Mouse (Mus musculus) forebrain, postnatal 0 days (tissue): ENCODE results near the gene 3110040M04Rik. TPM values are rescaled to one million over a fixed set of nuclear protein-coding genes. Genes with fewer than 3 reads are reported as not detected.

Source experiments
- ATAC-seq: fragments of 200-750 bp; cut with Nextera tagmentation; 2 replicates; pipeline ENCODE4 v1.8.0; 2017; ENCODE audit warnings: mild to moderate bottlenecking, moderate library complexity
- DNase-seq: peaks from one replicate; pipeline ENCODE4 v3.0.0-alpha.2; 2015
- H3K27ac ChIP-seq: fragments of 300-500 bp; sonication (generic); 2 replicates; pipeline ENCODE4 v1.5.1; 2014; ENCODE audit warnings: low read depth, mild to moderate bottlenecking, antibody characterized with exemption, low read length, moderate library complexity, mixed read lengths
- H3K27me3 ChIP-seq: fragments of 300-500 bp; sonication (generic); 2 replicates; pipeline ENCODE4 v1.6.1; 2014; ENCODE audit warnings: mild to moderate bottlenecking, low read length, mixed read lengths; ENCODE audit not compliant: insufficient read depth
- H3K36me3 ChIP-seq: fragments of 300-500 bp; sonication (generic); 2 replicates; pipeline ENCODE4 v1.6.1; 2014; ENCODE audit warnings: mild to moderate bottlenecking, moderate library complexity; ENCODE audit not compliant: insufficient read depth
- H3K4me1 ChIP-seq: fragments of 300-500 bp; sonication (generic); 2 replicates; pipeline ENCODE4 v1.6.1; 2014; ENCODE audit warnings: antibody characterized with exemption; ENCODE audit not compliant: insufficient read depth
- H3K4me2 ChIP-seq: fragments of 300-500 bp; sonication (generic); 2 replicates; pipeline ENCODE4 v1.6.1; 2014; ENCODE audit warnings: low read depth, mild to moderate bottlenecking, moderate library complexity
- H3K4me3 ChIP-seq: fragments of 300-500 bp; sonication (generic); 2 replicates; pipeline ENCODE4 v1.5.1; 2014; ENCODE audit warnings: low read depth, low read length, mixed read lengths
- H3K9ac ChIP-seq: fragments of 300-500 bp; sonication (generic); 2 replicates; pipeline ENCODE4 v1.6.1; 2014; ENCODE audit warnings: mild to moderate bottlenecking
- H3K9me3 ChIP-seq: fragments of 300-500 bp; sonication (generic); 2 replicates; pipeline ENCODE4 v1.6.1; 2016; ENCODE audit warnings: low read length
- CTCF ChIP-seq: sonication (generic); IDR thresholded peaks from 2 replicates; pipeline ENCODE4 v1.5.1; 2016; ENCODE audit warnings: antibody characterized with exemption, control low read depth, low read depth
- WGBS: fragments of 180-500 bp; shearing (Covaris S2); extraction: QIAGEN DNeasy Blood & Tissue Kit; methylation state at CpG from one replicate; pipeline ENCODE4 v1.1.7; 2014; 5-methylcytosine and 5-hydroxymethylcytosine counted together
- polyA plus RNA-seq: library from polyadenylated mRNA; unstranded; fragments of >200 nt; fragmentation: Nextera tagmentation; extraction: Ambion mirVana; gene quantifications from 2 replicates; pipeline ENCODE4 v1.2.1, GENCODE M21; 2015
- total RNA-seq: library from RNA; depleted of rRNA; stranded (reverse); fragments of >200 nt; gene quantifications from 2 replicates; pipeline ENCODE4 v1.2.3, GENCODE M21; 2014

3110040M04Rik gene
- total and polyA plus RNA-seq, 2 experiments from 2014 or later: not detected

DNA sequence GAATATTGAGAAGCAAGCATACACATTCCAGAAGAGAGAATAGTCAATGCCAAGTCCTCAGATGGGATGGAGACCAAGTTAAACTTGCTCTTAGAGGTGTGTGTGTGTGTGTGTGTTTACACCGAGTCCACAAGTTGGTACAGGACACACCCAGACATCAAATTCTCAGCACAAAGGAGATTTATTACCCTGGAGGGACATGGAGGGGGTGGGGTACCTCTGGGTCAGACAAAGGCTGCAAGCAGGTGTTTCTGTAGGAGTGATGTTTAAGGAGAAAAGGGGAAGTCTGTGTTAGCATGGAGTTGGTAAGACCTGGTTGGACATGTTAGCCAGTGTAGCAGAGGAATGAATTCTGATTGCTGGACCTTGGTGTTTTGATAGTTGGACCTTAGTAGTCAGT, 12.1 kb downstream of the 3110040M04Rik start:
- Histone ChIP-seq H3K9me3 (no peaks in the 10 kb centered on the region), H3K4me2 (no peak overlapping the region), H3K36me3 (no peaks in the 10 kb centered on the region), H3K4me3 (no peak overlapping the region), H3K27me3 (no peaks in the 10 kb centered on the region), H3K9ac (no peak overlapping the region), H3K27ac (no peak overlapping the region), H3K4me1 (no peaks in the 10 kb centered on the region)
- WGBS: 97% methylated on average over 1 of the region's 1 CpGs
- ATAC-seq (no peak), DNase-seq (no peak)
- no peak for TF ChIP-seq CTCF

DNA sequence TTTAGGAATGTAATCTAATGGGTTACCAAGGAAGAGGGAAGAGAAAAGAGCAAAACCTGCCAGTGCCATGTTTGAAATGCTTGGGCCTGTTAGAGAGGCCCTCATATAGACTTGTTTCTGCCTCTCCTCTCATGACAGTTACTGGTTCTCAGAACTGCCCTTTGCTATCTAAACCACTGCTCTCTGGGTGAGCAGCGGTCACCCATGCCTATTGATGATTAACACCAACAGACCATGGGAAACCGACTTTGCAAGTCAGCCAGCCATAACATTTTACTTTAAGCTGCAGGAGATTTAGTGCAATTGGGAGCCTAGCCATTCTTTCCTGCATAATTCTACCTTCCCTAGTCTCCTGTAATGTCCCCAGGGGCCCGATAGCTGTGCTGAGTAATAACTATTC, 12.5 kb downstream of the 3110040M04Rik start:
- Histone ChIP-seq H3K4me2 (no peak overlapping the region), H3K9me3 (no peaks in the 10 kb centered on the region), H3K27ac (no peak overlapping the region), H3K27me3 (no peaks in the 10 kb centered on the region), H3K4me1 (no peaks in the 10 kb centered on the region), H3K4me3 (no peak overlapping the region), H3K9ac (no peak overlapping the region), H3K36me3 (no peaks in the 10 kb centered on the region)
- 71% methylated on average over 3 of the region's 3 CpGs for WGBS
- TF ChIP-seq CTCF: no peak
- DNase-seq (no peak), ATAC-seq (no peak)

DNA sequence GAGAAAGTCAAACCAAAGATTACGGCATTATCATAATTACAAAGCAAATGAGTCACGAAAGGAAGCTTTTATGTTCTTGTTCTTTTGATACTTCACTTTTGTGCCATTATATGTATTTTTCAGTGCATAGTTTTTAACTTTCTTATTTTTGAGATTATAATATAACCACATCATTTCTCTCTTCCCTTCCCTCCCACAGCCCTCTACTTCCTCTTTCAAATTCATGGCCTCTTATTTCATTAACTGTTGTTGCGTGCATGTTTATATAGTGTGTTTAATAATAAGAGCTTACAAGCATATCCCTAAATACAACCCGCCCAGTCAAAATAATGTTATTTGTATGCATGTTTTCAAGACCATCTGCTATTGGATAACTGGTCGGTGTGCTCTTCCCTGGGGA, 15.1 kb downstream of the 3110040M04Rik start:
- H3K9ac ChIP-seq: no peak overlapping the region
- 92% methylated on average over 5 of the region's 5 CpGs for WGBS

DNA sequence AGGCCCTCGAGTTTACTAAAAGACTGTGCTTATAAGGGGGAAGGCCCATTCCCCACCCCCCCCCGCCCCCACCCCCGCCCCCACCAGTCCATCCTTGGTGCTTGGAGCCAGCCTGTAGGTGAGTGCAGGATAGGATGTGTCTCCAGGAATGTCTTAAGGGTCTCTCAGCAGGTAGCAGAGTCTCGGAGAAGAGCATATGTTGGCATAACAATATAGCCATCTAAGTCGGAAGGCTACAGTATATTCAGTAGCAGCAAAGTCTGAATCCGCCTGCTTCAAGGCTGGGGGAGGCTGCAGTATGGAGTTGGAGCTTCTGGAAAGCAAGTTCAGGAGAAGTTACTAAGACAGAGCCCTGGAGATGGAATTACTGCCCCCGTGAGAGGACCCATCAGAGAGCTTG, 16.2 kb downstream of the 3110040M04Rik start:
- Histone ChIP-seq H3K4me2 (no peak overlapping the region), H3K9me3 (no peaks in the 10 kb centered on the region), H3K9ac (no peak overlapping the region), H3K36me3 (no peaks in the 10 kb centered on the region), H3K4me1 (no peaks in the 10 kb centered on the region), H3K27ac (no peak overlapping the region), H3K4me3 (no peak overlapping the region), H3K27me3 (no peaks in the 10 kb centered on the region)
- no peak for TF ChIP-seq CTCF
- WGBS: 74% methylated on average over 7 of the region's 7 CpGs
- ATAC-seq (no peak), DNase-seq (no peak)

More for the DNA sequence above, 15.1 kb downstream of the 3110040M04Rik start:
- Histone ChIP-seq H3K27ac (no peak overlapping the region), H3K36me3 (no peaks in the 10 kb centered on the region), H3K27me3 (no peaks in the 10 kb centered on the region), H3K4me3 (no peak overlapping the region), H3K4me1 (no peaks in the 10 kb centered on the region), H3K9me3 (no peaks in the 10 kb centered on the region), H3K4me2 (no peak overlapping the region)
- no peak for ATAC-seq
- TF ChIP-seq CTCF: no peak
- no peak for DNase-seq

DNA sequence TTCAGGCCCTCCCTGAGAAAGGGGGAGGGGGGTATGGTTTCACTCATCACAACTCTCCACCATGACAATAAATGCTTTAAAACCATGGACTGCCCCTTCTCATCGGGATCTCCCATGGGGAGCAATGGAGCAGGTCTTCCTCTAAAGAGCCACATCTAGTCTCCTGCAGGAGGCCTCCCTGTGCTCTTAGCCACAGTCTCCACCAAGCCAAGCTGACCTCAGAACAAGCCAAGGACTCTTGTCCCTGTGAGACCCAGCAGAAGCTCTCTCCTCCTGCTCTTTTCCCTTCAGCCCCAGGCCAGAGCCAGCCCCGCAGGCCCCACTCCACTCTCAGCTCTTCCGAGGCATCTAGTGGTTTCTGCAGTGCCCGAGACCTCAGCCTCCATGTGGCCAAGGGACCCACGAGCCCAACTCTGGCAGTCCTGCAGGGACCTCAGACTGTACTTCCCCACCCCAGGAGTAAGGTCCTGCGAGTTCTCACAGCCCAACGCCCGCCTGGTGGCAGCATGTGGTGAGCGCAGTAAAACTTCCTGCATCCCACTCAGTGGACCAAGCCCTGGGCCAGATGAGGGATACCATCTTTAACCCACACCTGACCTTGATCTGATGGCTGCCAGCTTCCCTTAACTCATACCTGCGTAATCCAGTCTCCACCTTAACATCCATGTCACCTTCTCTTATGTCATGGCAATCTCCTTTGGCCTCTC, 18.8 kb downstream of the 3110040M04Rik start:
- H3K27ac ChIP-seq: no peak overlapping the region
- no peak overlapping the region for H3K9ac ChIP-seq
- H3K4me3 ChIP-seq: no peak overlapping the region
- no peak for ATAC-seq
- no peaks in the 10 kb centered on the region for H3K4me1 ChIP-seq
- TF ChIP-seq CTCF: no peak
- no peaks in the 10 kb centered on the region for H3K9me3 ChIP-seq
- H3K27me3 ChIP-seq: no peaks in the 10 kb centered on the region
- H3K36me3 ChIP-seq: no peaks in the 10 kb centered on the region
- no peak overlapping the region for H3K4me2 ChIP-seq
- DNase-seq: no peak
- 93% methylated on average over 10 of the region's 10 CpGs for WGBS

DNA sequence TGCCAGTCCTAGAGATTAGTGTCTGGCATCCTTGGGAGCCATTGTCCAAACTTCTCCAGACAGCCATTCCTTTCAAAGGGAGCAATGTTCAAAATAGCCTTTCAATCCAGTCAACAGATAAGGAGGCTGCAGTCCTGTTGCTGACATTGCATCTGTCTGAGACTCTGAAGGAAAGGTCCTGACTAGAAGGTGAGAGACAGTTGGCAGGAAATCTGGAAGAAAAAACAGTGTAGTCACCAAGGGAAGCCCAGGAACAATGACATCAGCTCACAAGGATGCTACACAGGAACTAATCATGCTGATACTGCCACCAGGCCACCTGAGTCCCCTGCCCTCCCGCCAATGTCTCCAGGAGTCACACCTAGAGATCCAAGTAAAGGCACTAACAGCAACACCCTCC, 19.5 kb downstream of the 3110040M04Rik start:
- Histone ChIP-seq H3K36me3 (no peaks in the 10 kb centered on the region), H3K4me1 (no peaks in the 10 kb centered on the region), H3K27ac (no peak overlapping the region), H3K27me3 (no peaks in the 10 kb centered on the region), H3K4me3 (no peak overlapping the region), H3K4me2 (no peak overlapping the region), H3K9ac (no peak overlapping the region), H3K9me3 (no peaks in the 10 kb centered on the region)
- 87% methylated on average over 1 of the region's 1 CpGs for WGBS
- DNase-seq: no peak
- TF ChIP-seq CTCF: no peak
- ATAC-seq: no peak

DNA sequence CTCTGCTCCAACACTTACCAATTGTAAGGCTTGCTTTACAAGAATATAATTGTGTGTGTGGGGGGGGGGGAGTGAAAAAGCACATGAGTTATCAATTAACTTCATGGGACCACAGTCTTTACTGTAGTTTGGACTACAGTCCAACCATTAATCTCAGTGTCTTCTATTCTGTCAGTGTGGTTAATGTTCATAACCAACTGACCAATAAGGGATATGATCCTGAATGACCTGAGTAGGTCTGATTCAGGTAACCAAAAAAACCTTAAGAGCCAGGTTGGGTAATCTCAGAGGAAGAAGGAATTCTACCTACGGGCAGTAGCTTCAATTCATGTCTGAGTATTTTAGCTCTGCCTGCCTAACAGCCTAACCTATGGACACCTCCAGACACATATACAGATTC, 20.6 kb downstream of the 3110040M04Rik start:
- TF ChIP-seq CTCF: no peak
- Histone ChIP-seq H3K9ac (no peak overlapping the region), H3K4me3 (no peak overlapping the region), H3K27ac (no peak overlapping the region), H3K4me1 (no peaks in the 10 kb centered on the region), H3K27me3 (no peaks in the 10 kb centered on the region), H3K4me2 (no peak overlapping the region), H3K9me3 (no peaks in the 10 kb centered on the region), H3K36me3 (no peaks in the 10 kb centered on the region)
- ATAC-seq (no peak), DNase-seq (no peak)
- WGBS: 96% methylated on average over 1 of the region's 1 CpGs
